ENCODE assay signal across 8 mouse cellular contexts in genomic region chr5:33377801-33378301, GRCm38 (mm10). TPM values are rescaled to one million over a fixed set of nuclear protein-coding genes. Genes with fewer than 3 reads are reported as not detected.
DNase-seq lines count a peak whose midpoint lies in the region; ATAC-seq lines count a peak whose summit lies in the region.

No protein-coding gene starts in this region.

- no peak for ATAC-seq in forebrain, embryonic 14.5 days
- ATAC-seq in midbrain, embryonic 11.5 days (ENCODE audit: low FRiP score): peak; percentile 11

- no peaks in the 10 kb centered on the region for H3K27me3 ChIP-seq in forebrain, embryonic 14.5 days (replicated peaks; ENCODE audit: control insufficient read depth, insufficient read depth, low read length)
- no peaks in the 10 kb centered on the region for H3K27me3 ChIP-seq in midbrain, embryonic 11.5 days (ENCODE audit: control insufficient read depth, insufficient read depth, low read length)

- peak overlapping the region; percentile 83 for H3K9ac ChIP-seq in forebrain, embryonic 14.5 days (ENCODE audit: low read length)
- H3K9ac ChIP-seq in midbrain, embryonic 11.5 days (ENCODE audit: low read length): peak overlapping the region; percentile 77

- DNase-seq in adrenal gland, postnatal 10 days: peak; percentile 53
- DNase-seq in adrenal gland, postnatal 4 days (ENCODE audit: low spot score in 2 of 2): no peak
- DNase-seq in lung, adult 18-20 months: peak; percentile 15 to 22
- DNase-seq in lung, postnatal 36 days: no peak
- DNase-seq in forebrain, embryonic 14.5 days (ENCODE audit: low spot score): peak; percentile 42
- DNase-seq in layer of hippocampus, postnatal 25 days (ENCODE audit: extremely low spot score in 1 of 2, low spot score in 1 of 2): peak; percentile 11 to 23
- no peak for DNase-seq in midbrain, embryonic 11.5 days (ENCODE audit: low spot score, missing footprints)
- peak; percentile 42 to 66 for DNase-seq in thymus, adult 18-20 months

- H3K4me1 ChIP-seq in forebrain, embryonic 14.5 days (ENCODE audit: control insufficient read depth, insufficient read depth, low read length): peaks cover 11% of the 10 kb centered on the region
- peaks cover 13% of the 10 kb centered on the region for H3K4me1 ChIP-seq in midbrain, embryonic 11.5 days (ENCODE audit: control insufficient read depth, insufficient read depth, low read length)

- 2% methylated on average over 21 of the region's 21 CpGs for WGBS in forebrain, embryonic 14.5 days
- 2% methylated on average over 21 of the region's 21 CpGs for WGBS in midbrain, embryonic 11.5 days

- peak overlapping the region; percentile 59 for H3K4me3 ChIP-seq in forebrain, embryonic 14.5 days (ENCODE audit: low read depth, low read length)
- H3K4me3 ChIP-seq in midbrain, embryonic 11.5 days (ENCODE audit: low read depth, low read length): peak overlapping the region; percentile 59

- peaks cover 20% of the 10 kb centered on the region for H3K36me3 ChIP-seq in forebrain, embryonic 14.5 days (ENCODE audit: control insufficient read depth, insufficient read depth, low read length)
- no peaks in the 10 kb centered on the region; the same call in 1 of the 2 replicates for H3K36me3 ChIP-seq in midbrain, embryonic 11.5 days (ENCODE audit: control insufficient read depth, insufficient read depth, low read length)

- H3K4me2 ChIP-seq in forebrain, embryonic 14.5 days (ENCODE audit: low read length): peak overlapping the region; percentile 84
- peak overlapping the region; percentile 88 for H3K4me2 ChIP-seq in midbrain, embryonic 11.5 days

- no peaks in the 10 kb centered on the region for H3K9me3 ChIP-seq in forebrain, embryonic 14.5 days (replicated peaks; ENCODE audit: control insufficient read depth, low read length)
- H3K9me3 ChIP-seq in midbrain, embryonic 11.5 days (ENCODE audit: control insufficient read depth, low read length): no peaks in the 10 kb centered on the region

- H3K27ac ChIP-seq in forebrain, embryonic 14.5 days (ENCODE audit: low read depth, low read length): peak overlapping the region; percentile 94
- peak overlapping the region; percentile 93 for H3K27ac ChIP-seq in midbrain, embryonic 11.5 days (ENCODE audit: low read depth, low read length)

RNA-seq across cellular contexts. Expression of gene Uvssa, which starts 0.5 kb away (rescaled TPM):
- 10 to 100 TPM in 1 of 2 experiments, 1 to 10 TPM in 1; 8.1 to 14.0 TPM for total RNA-seq in adrenal gland, postnatal 10 days (2021)
- 10 to 100 TPM; 16.7 to 17.9 TPM for total RNA-seq in adrenal gland, postnatal 4 days (2021)
- polyA plus RNA-seq in forebrain, embryonic 14.5 days (2014; fragmentation: Nextera tagmentation; extraction: Ambion mirVana): 4.7 and 5.5 TPM in 2 replicates
- total RNA-seq in layer of hippocampus, postnatal 25 days (2021): 1 to 10 TPM; 5.2 to 7.8 TPM
- polyA plus RNA-seq in midbrain, embryonic 11.5 days (2014; fragmentation: Nextera tagmentation; extraction: Ambion mirVana): 5.8 and 6.1 TPM in 2 replicates

RNA-seq across cellular contexts. Expression of gene Maea, which starts 42.5 kb away (rescaled TPM):
- total RNA-seq in adrenal gland, postnatal 10 days (2021): 10 to 100 TPM; 86.8 to 97.7 TPM
- 100 to 1,000 TPM; 110 to 114 TPM for total RNA-seq in adrenal gland, postnatal 4 days (2021)
- 122 TPM in 2 replicates for polyA plus RNA-seq in forebrain, embryonic 14.5 days (2014; fragmentation: Nextera tagmentation; extraction: Ambion mirVana)
- total RNA-seq in layer of hippocampus, postnatal 25 days (2021): 10 to 100 TPM; 98.7 to 99.7 TPM
- 149 and 157 TPM in 2 replicates for polyA plus RNA-seq in midbrain, embryonic 11.5 days (2014; fragmentation: Nextera tagmentation; extraction: Ambion mirVana)

RNA-seq across cellular contexts. Expression of gene Nkx1-1, which starts 55.9 kb away (rescaled TPM):
- total RNA-seq in adrenal gland, postnatal 10 days (2021): not detected
- total RNA-seq in adrenal gland, postnatal 4 days (2021): not detected
- polyA plus RNA-seq in forebrain, embryonic 14.5 days (2014; fragmentation: Nextera tagmentation; extraction: Ambion mirVana): not detected in 2 replicates
- not detected for total RNA-seq in layer of hippocampus, postnatal 25 days (2021)
- 0.40 and 0.48 TPM in 2 replicates for polyA plus RNA-seq in midbrain, embryonic 11.5 days (2014; fragmentation: Nextera tagmentation; extraction: Ambion mirVana)

Comparison
In these comparisons a context has a peak if more than half of its experiments do, and no peak if none do; other contexts are left out.
1. DNase-seq: peak in adrenal gland, postnatal 10 days (single experiment), lung, adult 18-20 months (2 of 2), forebrain, embryonic 14.5 days (single experiment), layer of hippocampus, postnatal 25 days (2 of 2) and thymus, adult 18-20 months (2 of 2); none in adrenal gland, postnatal 4 days (0 of 2), lung, postnatal 36 days (single experiment) and midbrain, embryonic 11.5 days (single experiment).